Mouse (Mus musculus) brain, embryonic 14.5 days (tissue): ENCODE measurements around the gene Acot3. TPM values are rescaled to one million over a fixed set of nuclear protein-coding genes. Genes with fewer than 3 reads are reported as not detected.
"Not testable (repeated sequence)": the region's sequence is repeated elsewhere in the genome, so short reads cannot be mapped to it uniquely, and the experiment has no call there.

ENCODE experiments used
- DNase-seq: peaks from one replicate; pipeline ENCODE4 v3.0.0-alpha.2; 2011; ENCODE audit warnings: low read depth
- CTCF ChIP-seq: fragments of 200-500 bp; IDR thresholded peaks from 2 replicates; pipeline ENCODE4 v1.5.1; 2012; ENCODE audit warnings: inconsistent platforms, mild to moderate bottlenecking, moderate library complexity, borderline replicate concordance; ENCODE audit not compliant: insufficient read depth, insufficient read length; ENCODE audit errors: extremely low read depth
- POLR2A ChIP-seq: fragments of 200-500 bp; IDR thresholded peaks from 2 replicates; pipeline ENCODE4 v1.6.1; 2012; ENCODE audit warnings: mild to moderate bottlenecking, inconsistent platforms, borderline replicate concordance; ENCODE audit not compliant: poor library complexity, insufficient read depth, insufficient read length, severe bottlenecking; ENCODE audit errors: extremely low read depth
- polyA plus RNA-seq: library from polyadenylated mRNA; depleted of rRNA; stranded (reverse); fragments of >200 nt; gene quantifications from 2 replicates; pipeline ENCODE4 v1.2.3, GENCODE M21; 2012

Acot3 gene
- polyA plus RNA-seq, 1 experiment = 0.36 TPM

- no peak for TF ChIP-seq CTCF
- no peak for TF ChIP-seq POLR2A
- no peak for DNase-seq
Measured at GRCm38 (mm10) chr12:84023052-84023745, 28.7 kb upstream of the Acot3 start.

GRCm38 (mm10) chr12:84025888-84026287 is 26.1 kb upstream of the Acot3 start:
- TF ChIP-seq CTCF = no peak
- no peak for TF ChIP-seq POLR2A
- no peak for DNase-seq

GRCm38 (mm10) chr12:84028328-84028727 is 23.6 kb upstream of the Acot3 start:
- not testable (repeated sequence) for DNase-seq

GRCm38 (mm10) chr12:84029043-84029442 is 22.9 kb upstream of the Acot3 start:
- DNase-seq = not testable (repeated sequence)

GRCm38 (mm10) chr12:84030659-84031332 is 21.1 kb upstream of the Acot3 start:
- TF ChIP-seq CTCF (peak; percentile 84), POLR2A (no peak)
- peak; percentile 85 for DNase-seq

- DNase-seq = no peak
- TF ChIP-seq POLR2A (no peak), CTCF (no peak)
Measured at GRCm38 (mm10) chr12:84032854-84033253, 19.1 kb upstream of the Acot3 start.

- DNase-seq = not testable (repeated sequence)
Measured at GRCm38 (mm10) chr12:84033302-84033701, 18.6 kb upstream of the Acot3 start.

GRCm38 (mm10) chr12:84034108-84034507 is 17.8 kb upstream of the Acot3 start:
- TF ChIP-seq CTCF (no peak), POLR2A (no peak)
- no peak for DNase-seq

GRCm38 (mm10) chr12:84038241-84038640 is 13.7 kb upstream of the Acot3 start, which contains the start of gene Acot4:
Acot4 (plus strand) TSS chr12:84038379.
- peak; percentile 5 for DNase-seq

GRCm38 (mm10) chr12:84038691-84039111 is 13.2 kb upstream of the Acot3 start, which contains the start of gene Gm49366:
Gm49366 (plus strand) TSS chr12:84038935.
- DNase-seq = peak; percentile 47

GRCm38 (mm10) chr12:84042248-84042647 is 9.7 kb upstream of the Acot3 start:
- DNase-seq = no peak
- TF ChIP-seq POLR2A (no peak), CTCF (no peak)

GRCm38 (mm10) chr12:84044045-84044444 is 7.9 kb upstream of the Acot3 start:
- no peak for TF ChIP-seq CTCF
- TF ChIP-seq POLR2A = no peak
- DNase-seq = no peak

GRCm38 (mm10) chr12:84046906-84047305 is 5.0 kb upstream of the Acot3 start:
- DNase-seq = no peak
- TF ChIP-seq POLR2A (no peak), CTCF (no peak)

- DNase-seq = not testable (repeated sequence)
Measured at GRCm38 (mm10) chr12:84050744-84051143, 1.2 kb upstream of the Acot3 start.

GRCm38 (mm10) chr12:84052609-84053008 is 665 bp downstream of the Acot3 start:
- no peak for TF ChIP-seq CTCF
- no peak for TF ChIP-seq POLR2A
- DNase-seq = no peak

- peak; percentile 34 for DNase-seq
- no peak for TF ChIP-seq CTCF
- no peak for TF ChIP-seq POLR2A
Measured at GRCm38 (mm10) chr12:84053173-84053572, 1.2 kb downstream of the Acot3 start.
